Mouse (Mus musculus) erythroblast, adult 5-6 weeks (primary cell): ENCODE measurements around the gene Polr2h. TPM values are rescaled to one million over a fixed set of nuclear protein-coding genes. Genes with fewer than 3 reads are reported as not detected.

Experiments used
- ATAC-seq: replicated peaks from 2 replicates; pipeline ENCODE4 v1.8.0; 2016; ENCODE audit warnings: moderate number of reproducible peaks, mild to moderate bottlenecking, moderate TSS enrichment, inconsistent platforms; ENCODE audit not compliant: poor library complexity, low FRiP score, severe bottlenecking
- total RNA-seq, 2 experiments: library from RNA; stranded (forward) in 1 of 2; stranded (reverse) in 1 of 2; fragments of 150-400 nt in 1 of 2; fragments of 200-764, 138-1000 nt in 1 of 2; gene quantifications; 2 replicates each; pipeline versions ENCODE4 v1.2.3 to v1.2.4; 2015 to 2017; ENCODE audit warnings: low replicate concordance in 2 of 2

Gene Polr2h
- total RNA-seq, 2 experiments from 2014 or later: 4.0 to 15.9 TPM

GRCm38 (mm10) chr16:20716841-20717180, 654 bp upstream of the Polr2h start:
- ATAC-seq: peak; percentile 9; the same call in 1 of the 2 replicates

GRCm38 (mm10) chr16:20717978-20718670, 659 bp downstream of the Polr2h start:
- ATAC-seq: no peak

GRCm38 (mm10) chr16:20721808-20722207, 4.3 kb downstream of the Polr2h start:
- ATAC-seq: no peak

- no peak for ATAC-seq
Observed at GRCm38 (mm10) chr16:20722736-20723135, 5.3 kb downstream of the Polr2h start.

- ATAC-seq: no peak
Observed at GRCm38 (mm10) chr16:20723247-20723646, 5.8 kb downstream of the Polr2h start.

- 0 out of 2 replicates have a peak, but pooled peaks have one; percentile 59 for ATAC-seq
Observed at GRCm38 (mm10) chr16:20724338-20724748, 6.9 kb downstream of the Polr2h start.

- no peak for ATAC-seq
Observed at GRCm38 (mm10) chr16:20725321-20725720, 7.9 kb downstream of the Polr2h start.

GRCm38 (mm10) chr16:20725750-20726149, 8.3 kb downstream of the Polr2h start:
- no peak for ATAC-seq

GRCm38 (mm10) chr16:20726384-20726783, 8.9 kb downstream of the Polr2h start:
- ATAC-seq: no peak

GRCm38 (mm10) chr16:20730293-20730711, 12.8 kb downstream of the Polr2h start:
- no peak for ATAC-seq

- no peak for ATAC-seq
Observed at GRCm38 (mm10) chr16:20731688-20732087, 14.2 kb downstream of the Polr2h start.

- ATAC-seq: no peak
Observed at GRCm38 (mm10) chr16:20732251-20732924, 14.9 kb downstream of the Polr2h start.

GRCm38 (mm10) chr16:20732925-20733730, 15.7 kb downstream of the Polr2h start, which contains the start of gene Chrd:
Chrd (plus strand) TSS chr16:20733127.
- no peak for ATAC-seq

- no peak for ATAC-seq
Observed at GRCm38 (mm10) chr16:20733731-20734730, 16.6 kb downstream of the Polr2h start, which contains the start of gene Thpo. Thpo (minus strand) TSS chr16:20734511.

GRCm38 (mm10) chr16:20735651-20736050, 18.2 kb downstream of the Polr2h start:
- ATAC-seq: no peak

GRCm38 (mm10) chr16:20736168-20736567, 18.7 kb downstream of the Polr2h start:
- no peak for ATAC-seq

- no peak for ATAC-seq
Observed at GRCm38 (mm10) chr16:20736823-20737222, 19.4 kb downstream of the Polr2h start.

GRCm38 (mm10) chr16:20739845-20740244, 22.4 kb downstream of the Polr2h start:
- no peak for ATAC-seq

- ATAC-seq: no peak
Observed at GRCm38 (mm10) chr16:20746641-20747040, 29.2 kb downstream of the Polr2h start.
